Mouse (Mus musculus) ES-E14 (cell line): ENCODE results near the gene Irf9.

ENCODE experiments used
- ZC3H11A ChIP-seq: IDR thresholded peaks from 2 replicates; pipeline ENCODE4 v1.6.1; 2012; ENCODE audit warnings: low read depth, mild to moderate bottlenecking, inconsistent platforms, low read length, borderline replicate concordance
- ZNF384 ChIP-seq: IDR thresholded peaks from 2 replicates; pipeline ENCODE4 v1.6.1; 2012; ENCODE audit warnings: low read depth, low read length, inconsistent platforms

DNA sequence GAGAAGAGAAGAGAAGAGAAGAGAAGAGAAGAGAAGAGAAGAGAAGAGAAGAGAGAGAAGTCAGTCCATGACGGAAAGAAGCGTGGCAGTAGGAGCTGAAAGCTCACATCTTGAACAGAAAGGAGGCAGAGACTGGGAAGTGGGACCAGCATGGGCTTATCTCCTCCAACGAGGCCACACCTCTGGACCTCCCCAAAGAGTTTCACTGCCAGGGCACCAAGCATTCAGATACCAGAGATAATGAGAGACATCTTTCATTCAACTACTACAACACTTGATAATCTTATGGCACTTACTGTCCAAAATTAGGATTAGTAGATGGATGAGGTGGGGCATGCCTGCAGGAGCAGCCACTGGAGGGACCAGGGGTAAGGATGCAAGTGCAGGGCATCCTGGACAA is 47.6 kb upstream of the Irf9 start:
- TF ChIP-seq ZC3H11A (no peak), ZNF384 (no peak)
